ENCODE assay signal across 16 mouse cellular contexts in the genomic region with DNA sequence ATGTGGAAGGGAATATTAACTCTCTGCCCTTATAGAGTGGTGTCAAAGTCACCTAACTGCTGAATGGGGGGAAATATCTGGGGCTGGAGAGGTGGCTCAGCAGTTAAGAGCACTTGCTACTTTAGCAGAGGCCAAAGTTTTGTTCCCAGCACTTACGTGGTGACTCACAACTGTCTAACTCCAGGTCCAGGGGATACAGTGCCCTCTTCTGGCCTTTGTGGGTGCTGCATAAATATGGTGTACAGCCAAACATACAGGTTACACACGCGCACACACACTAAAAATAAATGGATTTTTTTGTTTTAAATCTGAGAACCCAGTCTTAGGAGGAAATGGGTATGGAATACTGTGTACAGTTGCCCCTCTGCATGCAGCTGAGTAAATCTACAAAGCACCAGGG. TPM values are rescaled to one million over a fixed set of nuclear protein-coding genes. Genes with fewer than 3 reads are reported as not detected.
A peak's percentile ranks its signal among the peaks of the same experiment; 100 is the strongest.
DNase-seq lines count a peak whose midpoint lies in the region; TF ChIP-seq lines count a peak whose summit lies in the region.
"Had no signal": no experiment of that assay in that cellular context is flagged by ENCODE, and none has a peak within 500 bp of the region (broad histone marks: within the 10 kb centered on the region; RNA-seq: fewer than 3 reads in every experiment).

No protein-coding gene starts in this region.

- peaks cover 14% of the 10 kb centered on the region for H3K4me1 ChIP-seq in E14TG2a.4 (replicated peaks; ENCODE audit: low read depth, low read length)

- peaks cover 20% of the 10 kb centered on the region for H3K27me3 ChIP-seq in E14TG2a.4 (ENCODE audit: insufficient read depth, low read length)

- no peak for TF ChIP-seq POLR2A in brain, embryonic 14.5 days (IDR thresholded peaks at IDR 0.05; ENCODE audit: borderline replicate concordance, extremely low read depth, insufficient read depth, insufficient read length, poor library complexity, severe bottlenecking)

- TF ChIP-seq CTCF in left cerebral cortex, adult 2 months (IDR thresholded peaks at IDR 0.05): peak; percentile 3; the same call in 1 of the 2 replicates
- TF ChIP-seq CTCF in E14TG2a.4 (conservative IDR thresholded peaks at IDR 0.05; ENCODE audit: low read length): peak; percentile 73
- peak; percentile 15; the same call in 1 of the 2 replicates for TF ChIP-seq CTCF in brain, embryonic 14.5 days (IDR thresholded peaks at IDR 0.05; ENCODE audit: borderline replicate concordance, extremely low read depth, insufficient read depth, insufficient read length)

- H3K9me3 ChIP-seq in E14TG2a.4 (ENCODE audit: low read length): peaks cover 7% of the 10 kb centered on the region; the same call in 1 of the 2 replicates

- intact Hi-C loops in left cerebral cortex, adult 2 months (cut with DNase I): loop anchor here (10.0 kb wide), 1 partner anchor 269 kb away; no protein-coding TSS in a partner anchor
- intact Hi-C loops in left cerebral cortex, postnatal 4 days (cut with DNase I): no loop called here

- H3K27ac ChIP-seq in left cerebral cortex, adult 2 months: no peak overlapping the region

- H3K36me3 ChIP-seq in E14TG2a.4 (ENCODE audit: insufficient read depth, low read length): no peaks in the 10 kb centered on the region

- H3K4me3 ChIP-seq in left cerebral cortex, adult 2 months: no peak overlapping the region
- no peak overlapping the region for H3K4me3 ChIP-seq in E14TG2a.4 (replicated peaks; ENCODE audit: low read length)

- DNase-seq in left cerebral cortex, adult 2 months (ENCODE audit: extremely low spot score in 1 of 2, low spot score in 2 of 2): no peak
- DNase-seq in left cerebral cortex, postnatal 4 days: no peak
- DNase-seq in 416B (ENCODE audit: low read depth): peak; percentile 29
- DNase-seq in brain, embryonic 14.5 days (ENCODE audit: low read depth): no peak
- DNase-seq in adrenal gland, postnatal 10 days: no peak
- DNase-seq in heart, adult 9 months (ENCODE audit: low spot score in 2 of 2): no peak
- DNase-seq in Muller cell, postnatal 12 days (ENCODE audit: inconsistent ontology term): no peak
- DNase-seq: adrenal gland, postnatal 14 days; cerebellum, adult 2 months; heart, postnatal 4 days; kidney, adult 8-10 months; right cerebral cortex, postnatal 14 days had no signal

RNA-seq across cellular contexts. Expression of a gene that starts 24.7 kb away (rescaled TPM):
- total RNA-seq in left cerebral cortex, adult 2 months (2021): 1 to 10 TPM; 1.8 to 2.2 TPM
- total RNA-seq in left cerebral cortex, postnatal 4 days (2021): under 1 TPM; 0.08 to 0.70 TPM
- 5.7 and 12.3 TPM in 2 replicates for polyA plus RNA-seq in brain, embryonic 14.5 days (2012; rRNA removed)
- total RNA-seq in adrenal gland, postnatal 10 days (2021): 1 to 10 TPM in 1 of 2 experiments, under 1 TPM in 1; 0.33 to 1.0 TPM
- total RNA-seq: granulocyte monocyte progenitor cell, adult 5-6 weeks; megakaryocyte, adult 5-6 weeks; neutrophil, adult 5-6 weeks had no signal

Comparison
In these comparisons a context has a peak if more than half of its experiments do, and no peak if none do; other contexts are left out.
1. CTCF ChIP-seq: peak in every context shown above with its lines; median percentile 73 in E14TG2a.4; 15 in brain, embryonic 14.5 days; 3 in left cerebral cortex, adult 2 months.